Mouse (Mus musculus): ENCODE measurements at regions not wholly inside any gene's neighbourhood (a gene's known extent, or its start where the extent isn't known, plus 50 kb on each side); places are given as distances from the start of the nearest gene placed in this dataset.

- DNase-seq (ENCODE audit: low read depth) = no peak
These were observed 104.6 kb downstream of the Ube2e3 start for GRCm38 (mm10) chr2:78972288-78973117.

- no peak for DNase-seq (ENCODE audit: low read depth)
These were observed 105.9 kb downstream of the Ube2e3 start for GRCm38 (mm10) chr2:78973811-78974210.

- DNase-seq (ENCODE audit: low read depth) = no peak
These were observed 106.9 kb downstream of the Ube2e3 start for GRCm38 (mm10) chr2:78974683-78975392.

GRCm38 (mm10) chr2:78975393-78975774 is 107.5 kb downstream of the Ube2e3 start:
- DNase-seq (ENCODE audit: low read depth) = no peak

GRCm38 (mm10) chr2:78976084-78976483 is 108.2 kb downstream of the Ube2e3 start:
- no peak for DNase-seq (ENCODE audit: low read depth)

- no peak for DNase-seq (ENCODE audit: low read depth)
These were observed 109.9 kb downstream of the Ube2e3 start for GRCm38 (mm10) chr2:78977632-78978397.

GRCm38 (mm10) chr2:78980019-78980418 is 112.1 kb downstream of the Ube2e3 start:
- no peak for DNase-seq (ENCODE audit: low read depth)

- no peak for DNase-seq (ENCODE audit: low read depth)
These were observed 112.8 kb downstream of the Ube2e3 start for GRCm38 (mm10) chr2:78980661-78981229.

- DNase-seq (ENCODE audit: low read depth) = no peak
These were observed 115.4 kb downstream of the Ube2e3 start for GRCm38 (mm10) chr2:78983347-78983746.

- no peak for DNase-seq (ENCODE audit: low read depth)
These were observed 116.1 kb downstream of the Ube2e3 start for GRCm38 (mm10) chr2:78983944-78984498.

- DNase-seq (ENCODE audit: low read depth) = no peak
These were observed 119.1 kb downstream of the Ube2e3 start for GRCm38 (mm10) chr2:78986984-78987383.

- DNase-seq (ENCODE audit: low read depth) = no peak
These were observed 119.5 kb downstream of the Ube2e3 start for GRCm38 (mm10) chr2:78987388-78987787.

- DNase-seq (ENCODE audit: low read depth) = no peak
These were observed 120.3 kb downstream of the Ube2e3 start for GRCm38 (mm10) chr2:78988224-78988623.

GRCm38 (mm10) chr2:78994800-78995555 is 127.1 kb downstream of the Ube2e3 start:
- DNase-seq (ENCODE audit: low read depth) = no peak

GRCm38 (mm10) chr2:78998637-78999036 is 130.7 kb downstream of the Ube2e3 start:
- no peak for DNase-seq (ENCODE audit: low read depth)

- no peak for DNase-seq (ENCODE audit: low read depth)
These were observed 131.5 kb downstream of the Ube2e3 start for GRCm38 (mm10) chr2:78999410-78999809.

GRCm38 (mm10) chr2:79004862-79005261 is 136.9 kb downstream of the Ube2e3 start:
- DNase-seq (ENCODE audit: low read depth) = no peak

GRCm38 (mm10) chr2:79008642-79009041 is 140.7 kb downstream of the Ube2e3 start:
- no peak for DNase-seq (ENCODE audit: low read depth)

GRCm38 (mm10) chr2:79009791-79010190 is 141.9 kb downstream of the Ube2e3 start:
- DNase-seq (ENCODE audit: low read depth) = no peak

- no peak for DNase-seq (ENCODE audit: low read depth)
These were observed 142.3 kb downstream of the Ube2e3 start for GRCm38 (mm10) chr2:79010273-79010672.

Data from gonadal fat pad, adult 2 months (tissue).